Mouse (Mus musculus) stomach, embryonic 16.5 days (tissue): ENCODE data around the gene Cdc123. TPM values are rescaled to one million over a fixed set of nuclear protein-coding genes. Genes with fewer than 3 reads are reported as not detected.
A peak's percentile ranks its signal among the peaks of the same experiment; 100 is the strongest.

Source experiments
- ATAC-seq: fragments of 200-750 bp; cut with Nextera tagmentation; 2 replicates; pipeline ENCODE4 v1.8.0; 2017; ENCODE audit warnings: moderate number of reproducible peaks, moderate TSS enrichment; ENCODE audit not compliant: insufficient read depth, low FRiP score
- H3K27ac ChIP-seq: fragments of 300-500 bp; sonication (generic); 2 replicates; pipeline ENCODE4 v1.5.1; 2014; ENCODE audit warnings: low read length
- H3K27me3 ChIP-seq: fragments of 300-500 bp; sonication (generic); 2 replicates; pipeline ENCODE4 v1.6.1; 2014; ENCODE audit warnings: low read length, control low read depth, mixed read lengths; ENCODE audit not compliant: control insufficient read depth, insufficient read depth
- H3K36me3 ChIP-seq: fragments of 300-500 bp; sonication (generic); 2 replicates; pipeline ENCODE4 v1.6.1; 2014; ENCODE audit warnings: low read length; ENCODE audit not compliant: control insufficient read depth, insufficient read depth
- H3K4me1 ChIP-seq: fragments of 300-500 bp; sonication (generic); 2 replicates; pipeline ENCODE4 v1.6.1; 2014; ENCODE audit warnings: low read length, control low read depth, mixed read lengths; ENCODE audit not compliant: control insufficient read depth, insufficient read depth
- H3K4me2 ChIP-seq: fragments of 300-500 bp; sonication (generic); 2 replicates; pipeline ENCODE4 v1.6.1; 2014; ENCODE audit warnings: low read depth, low read length, mixed read lengths
- H3K4me3 ChIP-seq: fragments of 300-500 bp; sonication (generic); replicated peaks from 2 replicates; pipeline ENCODE4 v1.5.1; 2014; ENCODE audit warnings: mild to moderate bottlenecking, low read length
- H3K9ac ChIP-seq: fragments of 300-500 bp; sonication (generic); 2 replicates; pipeline ENCODE4 v1.6.1; 2014; ENCODE audit warnings: low read length
- H3K9me3 ChIP-seq: fragments of 300-500 bp; sonication (generic); replicated peaks from 2 replicates; pipeline ENCODE4 v1.6.1; 2016; ENCODE audit warnings: low read length, control low read depth; ENCODE audit not compliant: control insufficient read depth
- WGBS: fragments of 180-500 bp; shearing (Covaris S2); extraction: QIAGEN DNeasy Blood & Tissue Kit; methylation state at CpG from one replicate; pipeline ENCODE4 v1.1.7; 2014; 5-methylcytosine and 5-hydroxymethylcytosine counted together
- polyA plus RNA-seq: library from polyadenylated mRNA; unstranded; fragments of >200 nt; fragmentation: Nextera tagmentation; extraction: Ambion mirVana; gene quantifications from 2 replicates; pipeline ENCODE4 v1.2.1, GENCODE M21; 2015

Cdc123 gene
- 276 and 278 TPM in 2 replicates for polyA plus RNA-seq

DNA sequence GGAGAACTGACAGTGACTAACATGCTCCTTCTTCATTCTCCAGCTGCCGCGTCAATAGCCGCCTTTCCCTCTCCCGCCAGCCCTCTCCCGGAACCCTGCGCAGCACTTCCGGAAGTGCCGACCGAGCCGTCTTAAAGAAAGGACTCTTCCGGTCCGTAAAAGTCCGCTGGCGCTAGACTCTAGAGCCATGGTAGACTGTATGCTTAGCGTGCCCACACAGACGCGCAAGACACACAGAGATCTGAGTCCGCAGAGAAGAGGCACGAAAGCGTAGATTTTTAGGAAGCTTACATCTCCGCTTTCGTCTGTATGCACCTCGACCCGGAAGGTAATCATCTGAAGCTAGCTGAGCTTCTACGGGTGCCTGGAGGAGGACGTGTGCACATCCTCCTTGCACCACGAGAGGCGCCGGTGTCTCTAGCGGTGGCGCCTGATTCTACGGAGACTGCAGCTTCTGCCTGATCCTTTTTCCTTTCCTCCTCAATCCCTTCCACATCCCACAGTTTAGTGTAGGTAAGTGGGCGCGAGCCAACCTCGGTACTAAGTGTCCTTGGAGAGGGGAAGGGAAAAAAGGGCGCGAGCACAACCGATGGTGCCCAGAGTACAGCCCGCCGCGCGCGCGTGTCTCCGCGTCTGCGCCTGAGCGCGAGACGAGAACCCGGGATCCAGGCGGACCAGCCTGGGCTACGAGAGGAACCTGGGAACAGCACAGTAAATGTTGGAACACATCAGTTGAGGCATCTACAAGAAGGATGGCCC lies at the start of gene Cdc123, which contains the start of gene Nudt5:
TSS of gene Cdc123 (minus strand) at position 292 of the 759 bp plus-strand sequence.
TSS of gene Nudt5 (plus strand) at position 147 of the 759 bp plus-strand sequence.
- peak; percentile 96 for ATAC-seq
- WGBS, result under 1% methylated on average over 53 of the region's 53 CpGs
- Histone ChIP-seq H3K9ac (peak within 1 kb of the TSS; percentile 94), H3K27ac (peak within 1 kb of the TSS; percentile 83), H3K4me3 (peak within 1 kb of the TSS; percentile 74), H3K9me3 (no peaks in the 10 kb centered on the region), H3K36me3 (peaks cover 14% of the 10 kb centered on the region), H3K27me3 (no peaks in the 10 kb centered on the region), H3K4me2 (peak within 1 kb of the TSS; percentile 68), H3K4me1 (peaks cover 12% of the 10 kb centered on the region)

DNA sequence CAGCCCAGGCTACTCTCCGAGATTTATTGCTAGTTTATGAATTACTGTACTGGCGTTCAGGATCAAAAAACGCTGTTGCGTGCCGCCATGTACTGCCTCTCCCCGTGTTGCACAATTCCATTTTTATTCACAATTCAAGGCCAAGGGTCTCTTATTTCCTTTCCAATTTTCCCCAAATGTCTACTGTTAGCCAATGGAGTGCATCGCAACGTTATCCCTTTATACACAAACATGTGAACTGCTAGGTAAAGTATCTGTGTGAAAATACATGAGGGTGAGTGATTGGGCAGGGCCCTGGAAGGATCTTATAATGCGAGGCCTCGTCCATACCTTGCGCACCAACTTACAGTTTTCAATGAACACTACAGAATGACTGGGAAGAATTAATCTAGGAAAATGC lies 49.3 kb upstream of the Cdc123 start:
- H3K27me3 ChIP-seq, result no peaks in the 10 kb centered on the region
- H3K4me1 ChIP-seq, result 0 out of 2 replicates have a peak, but pooled peaks cover 8% of the 10 kb centered on the region
- H3K9me3 ChIP-seq, result no peaks in the 10 kb centered on the region
- ATAC-seq, result no peak
- WGBS, result 20% methylated on average over 11 of the region's 11 CpGs
- H3K9ac ChIP-seq, result peak overlapping the region; percentile 95
- peak overlapping the region; percentile 10 for H3K27ac ChIP-seq
- no peaks in the 10 kb centered on the region for H3K36me3 ChIP-seq
- H3K4me3 ChIP-seq, result peak overlapping the region; percentile 90
- peak overlapping the region; percentile 63 for H3K4me2 ChIP-seq

DNA sequence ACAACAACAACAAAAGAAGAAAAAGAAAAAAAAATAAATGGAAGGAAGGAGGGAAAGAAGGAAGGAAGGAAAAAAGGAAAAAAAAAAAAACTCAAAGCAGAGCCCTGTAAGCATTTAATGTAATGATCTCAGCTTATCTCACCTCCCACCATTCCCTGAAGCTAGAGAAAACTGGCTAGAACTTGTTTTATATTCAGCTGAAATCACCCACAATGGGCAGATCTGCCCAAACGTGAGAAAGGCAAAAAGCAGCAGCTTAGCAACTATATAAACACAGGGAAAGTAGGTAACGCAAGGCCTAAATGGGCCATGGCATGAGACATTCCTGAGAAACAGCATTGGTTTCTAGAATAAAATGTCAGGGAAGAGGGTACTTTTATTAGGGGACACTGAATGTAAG lies 44.4 kb upstream of the Cdc123 start:
- H3K27ac ChIP-seq, result peak overlapping the region; percentile 38
- no peaks in the 10 kb centered on the region for H3K27me3 ChIP-seq
- no peak overlapping the region for H3K4me3 ChIP-seq
- H3K9ac ChIP-seq, result no peak overlapping the region
- 49% methylated on average over 2 of the region's 2 CpGs for WGBS
- no peaks in the 10 kb centered on the region; the same call in 1 of the 2 replicates for H3K36me3 ChIP-seq
- ATAC-seq, result no peak
- H3K4me2 ChIP-seq, result no peak overlapping the region
- H3K9me3 ChIP-seq, result no peaks in the 10 kb centered on the region
- 0 out of 2 replicates have a peak, but pooled peaks cover 8% of the 10 kb centered on the region for H3K4me1 ChIP-seq

DNA sequence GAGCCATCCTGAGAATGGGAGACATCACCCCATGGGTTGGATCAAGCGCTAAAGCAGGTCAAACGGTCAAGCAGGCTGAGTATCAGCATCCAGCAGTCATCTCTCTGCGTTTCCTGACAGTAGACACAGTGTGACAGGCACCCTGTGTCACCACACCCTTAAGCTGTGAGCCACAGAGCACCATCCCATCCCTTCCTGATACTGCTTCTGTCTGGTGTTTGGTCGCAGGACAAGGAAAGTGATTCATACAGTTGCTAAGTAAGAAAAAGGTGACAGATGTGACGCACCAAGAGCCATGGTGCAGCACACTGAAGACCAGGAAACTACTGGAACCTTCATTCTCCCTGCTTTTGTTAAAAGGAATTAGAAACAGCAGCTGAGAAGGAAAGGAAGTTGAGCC lies 43.9 kb upstream of the Cdc123 start:
- no peak for ATAC-seq
- H3K36me3 ChIP-seq, result no peaks in the 10 kb centered on the region; the same call in 1 of the 2 replicates

GRCm38 (mm10) chr2:5877446-5877845 lies 32.5 kb upstream of the Cdc123 start:
- 69% methylated on average over 3 of the region's 3 CpGs for WGBS
- Histone ChIP-seq H3K4me1 (no peaks in the 10 kb centered on the region), H3K4me3 (no peak overlapping the region), H3K36me3 (peaks cover 15% of the 10 kb centered on the region; the same call in 1 of the 2 replicates), H3K27ac (no peak overlapping the region), H3K27me3 (no peaks in the 10 kb centered on the region), H3K9me3 (no peaks in the 10 kb centered on the region), H3K4me2 (no peak overlapping the region), H3K9ac (no peak overlapping the region)
- no peak for ATAC-seq

More for the DNA sequence above, 43.9 kb upstream of the Cdc123 start:
- Histone ChIP-seq H3K9ac (no peak overlapping the region), H3K4me2 (no peak overlapping the region), H3K27ac (no peak overlapping the region), H3K9me3 (no peaks in the 10 kb centered on the region), H3K4me3 (no peak overlapping the region), H3K27me3 (no peaks in the 10 kb centered on the region), H3K4me1 (0 out of 2 replicates have a peak, but pooled peaks cover 5% of the 10 kb centered on the region)
- WGBS, result 83% methylated on average over 5 of the region's 5 CpGs

- no peak overlapping the region for H3K4me2 ChIP-seq
- ATAC-seq, result no peak
- 89% methylated on average over 5 of the region's 5 CpGs for WGBS
- H3K4me3 ChIP-seq, result no peak overlapping the region
- no peaks in the 10 kb centered on the region for H3K27me3 ChIP-seq
- no peak overlapping the region for H3K27ac ChIP-seq
- H3K36me3 ChIP-seq, result peaks cover 19% of the 10 kb centered on the region; the same call in 1 of the 2 replicates
- H3K9ac ChIP-seq, result no peak overlapping the region
- no peaks in the 10 kb centered on the region for H3K4me1 ChIP-seq
- H3K9me3 ChIP-seq, result no peaks in the 10 kb centered on the region
These were observed 24.8 kb upstream of the Cdc123 start for GRCm38 (mm10) chr2:5869746-5870145.

- peaks cover 23% of the 10 kb centered on the region for H3K36me3 ChIP-seq
These were observed 22.7 kb upstream of the Cdc123 start for GRCm38 (mm10) chr2:5867681-5868080.

GRCm38 (mm10) chr2:5862834-5863233 lies 17.9 kb upstream of the Cdc123 start, which contains the start of gene Gm13199:
Gene Gm13199, minus strand, starts transcription at chr2:5862934.
- H3K4me2 ChIP-seq, result no peak within 1 kb of the TSS
- H3K27ac ChIP-seq, result no peak within 1 kb of the TSS
- H3K4me1 ChIP-seq, result no peaks in the 10 kb centered on the region
- H3K36me3 ChIP-seq, result peaks cover 23% of the 10 kb centered on the region; the same call in 1 of the 2 replicates
- H3K9me3 ChIP-seq, result no peaks in the 10 kb centered on the region
- 92% methylated on average over 3 of the region's 3 CpGs for WGBS
- no peaks in the 10 kb centered on the region for H3K27me3 ChIP-seq
- no peak within 1 kb of the TSS for H3K9ac ChIP-seq
- no peak within 1 kb of the TSS for H3K4me3 ChIP-seq
- no peak for ATAC-seq

More at GRCm38 (mm10) chr2:5867681-5868080, 22.7 kb upstream of the Cdc123 start:
- Histone ChIP-seq H3K27me3 (no peaks in the 10 kb centered on the region), H3K27ac (no peak overlapping the region), H3K9me3 (no peaks in the 10 kb centered on the region), H3K4me3 (no peak overlapping the region), H3K4me2 (no peak overlapping the region), H3K4me1 (no peaks in the 10 kb centered on the region), H3K9ac (no peak overlapping the region)
- ATAC-seq, result no peak
- 87% methylated on average over 2 of the region's 2 CpGs for WGBS

- Histone ChIP-seq H3K4me2 (no peak overlapping the region), H3K4me3 (no peak overlapping the region), H3K9me3 (no peaks in the 10 kb centered on the region), H3K36me3 (0 out of 2 replicates have a peak, but pooled peaks cover 2% of the 10 kb centered on the region), H3K27ac (no peak overlapping the region), H3K9ac (no peak overlapping the region), H3K4me1 (peaks cover 9% of the 10 kb centered on the region), H3K27me3 (no peaks in the 10 kb centered on the region)
- ATAC-seq, result no peak
- 70% methylated on average over 5 of the region's 5 CpGs for WGBS
These were observed 6.9 kb upstream of the Cdc123 start for GRCm38 (mm10) chr2:5851866-5852265.
